Mouse (Mus musculus) urinary bladder, adult 18-20 months (tissue): Measurements from ENCODE around the gene 3100002H09Rik.
A peak's percentile ranks its signal among the peaks of the same experiment; 100 is the strongest.

Experiments
- DNase-seq, 2 experiments: peaks; one replicate each; pipeline ENCODE4 v3.0.0; 2022; ENCODE audit warnings: low spot score in 2 of 2, mixed read lengths in 2 of 2

The 3100002H09Rik gene

GRCm38 (mm10) chr4:124610703-124611102 is at the start of gene 3100002H09Rik:
3100002H09Rik (minus strand) TSS chr4:124610803.
- no peak for DNase-seq

DNA sequence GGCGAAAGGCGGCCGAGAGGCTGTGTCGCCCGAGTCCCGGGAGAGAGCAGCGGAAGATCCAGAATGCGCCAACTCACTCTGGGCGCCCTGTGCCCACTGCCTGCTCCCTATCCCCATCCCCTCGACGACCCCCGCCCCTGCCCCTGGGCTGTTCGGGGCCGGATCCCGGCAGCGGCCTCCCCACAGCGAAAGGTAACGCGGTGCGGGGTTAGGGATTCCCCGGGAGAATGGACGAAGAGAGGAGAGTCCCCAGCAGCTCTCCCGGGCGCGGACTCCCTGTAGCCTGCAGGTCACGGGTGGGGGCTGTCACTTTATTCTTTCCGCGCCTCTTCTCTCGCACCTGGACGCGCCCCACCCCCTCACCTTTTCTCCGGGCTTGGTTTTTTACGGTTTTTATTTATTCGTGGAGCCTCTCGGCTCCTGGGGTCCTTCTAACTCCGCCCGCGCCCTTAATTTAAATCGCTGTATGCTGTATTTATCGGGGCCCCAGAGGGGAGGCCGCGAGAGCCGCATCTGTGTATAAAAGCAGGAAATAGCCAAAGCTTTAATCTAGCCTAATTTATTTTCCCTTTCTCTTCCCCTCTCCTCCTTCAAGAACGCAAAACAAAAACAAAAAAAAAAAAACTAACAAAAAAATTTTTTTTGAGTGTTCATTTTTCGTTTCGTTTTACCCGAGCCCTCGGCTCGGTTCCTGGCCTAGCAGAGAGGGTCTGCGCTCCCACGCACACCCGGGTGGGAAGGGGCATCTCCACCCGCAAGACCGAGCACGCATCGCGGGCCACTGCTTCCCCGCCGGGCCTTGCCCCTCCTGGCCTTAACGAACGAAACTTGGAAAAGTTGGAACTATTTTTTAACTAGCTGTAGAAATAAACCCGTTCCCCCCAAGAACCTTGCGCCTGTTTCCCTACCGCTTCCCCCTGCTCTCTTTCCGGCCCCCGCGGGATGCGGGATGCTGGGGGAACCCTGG is 48.9 kb upstream of the 3100002H09Rik start:
- DNase-seq: peak in 1 of 2 experiments; percentile 33

GRCm38 (mm10) chr4:124658412-124658851 is 47.8 kb upstream of the 3100002H09Rik start:
- DNase-seq: peak in 1 of 2 experiments; percentile 39

- DNase-seq: peak in 1 of 2 experiments; percentile 24
Observed at GRCm38 (mm10) chr4:124657781-124658180, 47.2 kb upstream of the 3100002H09Rik start.

DNA sequence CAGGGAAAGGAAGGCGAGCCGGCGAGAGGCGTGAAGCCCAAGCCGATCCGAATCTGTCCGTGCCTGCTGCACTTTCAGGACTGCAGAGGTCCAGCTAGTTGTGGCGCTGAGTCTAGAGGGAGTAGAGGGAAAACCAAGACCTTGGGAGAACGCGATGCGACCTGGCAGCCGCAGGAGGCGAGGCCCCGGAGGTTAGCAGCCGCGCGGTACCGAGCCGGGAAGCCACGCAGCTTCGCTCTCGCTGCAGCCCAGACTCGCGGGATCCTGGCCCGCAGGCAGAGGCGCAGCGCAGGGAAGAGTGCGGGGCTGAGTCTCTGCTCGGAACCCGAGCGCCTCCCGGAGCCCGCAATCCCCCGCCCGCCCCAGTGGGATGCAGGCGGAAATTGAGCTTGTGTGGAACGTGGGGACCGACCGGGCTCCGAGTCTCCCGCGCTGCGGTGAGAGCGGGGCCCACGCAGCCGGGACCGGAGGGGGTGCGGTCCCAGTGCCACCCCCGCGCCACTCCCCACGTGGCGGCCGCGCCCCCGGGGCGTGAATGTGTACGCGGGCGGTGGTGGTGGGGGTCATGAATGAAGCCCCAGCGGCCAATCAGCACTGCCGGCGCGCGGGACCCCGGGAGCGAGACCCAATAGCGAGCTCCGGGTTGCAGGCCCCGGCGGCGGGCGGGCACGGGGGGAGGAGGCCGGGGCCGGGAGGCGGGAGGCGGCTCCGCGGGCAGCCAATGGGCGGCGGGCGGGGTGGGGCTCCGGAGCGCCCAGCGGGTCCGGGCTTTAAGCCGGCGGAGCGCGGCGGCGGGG is 46.4 kb upstream of the 3100002H09Rik start:
- DNase-seq: peak; percentile 57 to 58

DNA sequence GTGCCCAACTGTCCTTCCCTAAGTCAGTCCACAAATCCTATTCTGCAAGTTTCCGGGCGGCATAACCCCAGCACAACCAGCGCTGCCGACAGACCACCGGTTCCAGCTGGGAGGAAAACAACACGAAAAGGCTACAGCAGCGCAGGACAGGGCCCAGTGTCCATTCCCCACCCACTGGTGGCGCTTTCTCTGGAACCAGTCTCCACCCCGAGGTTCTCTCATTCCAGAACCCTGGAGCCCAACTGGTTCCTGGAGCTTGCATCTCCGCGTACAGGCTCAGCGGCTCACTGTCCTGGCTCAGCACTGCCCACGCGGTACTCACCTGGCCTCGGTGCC is 45.9 kb upstream of the 3100002H09Rik start, which contains the start of gene Pou3f1:
TSS of gene Pou3f1 (plus strand) at position 290 of the 336 bp plus-strand sequence.
- no peak for DNase-seq

GRCm38 (mm10) chr4:124652886-124653285 is 42.3 kb upstream of the 3100002H09Rik start:
- no peak for DNase-seq

DNA sequence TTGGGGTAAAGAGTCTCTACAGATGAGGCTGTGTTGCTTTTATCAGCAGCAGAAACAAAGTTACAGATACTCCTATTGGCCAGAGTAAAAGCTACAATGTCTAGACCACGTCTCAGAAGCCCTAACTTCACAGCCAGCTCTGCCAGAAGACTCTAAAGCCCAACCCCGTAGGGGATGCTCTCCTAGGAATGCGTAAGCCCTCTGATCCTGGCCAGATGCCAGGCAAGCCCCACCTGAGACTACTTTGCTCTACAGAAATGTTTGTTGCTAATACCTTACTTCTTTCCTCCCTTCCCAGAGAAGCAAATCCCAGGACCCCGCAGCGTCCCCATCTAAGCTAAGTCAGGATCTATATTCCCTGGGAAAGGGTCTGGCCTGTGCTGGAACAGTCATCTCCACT is 37.3 kb upstream of the 3100002H09Rik start:
- no peak for DNase-seq

DNA sequence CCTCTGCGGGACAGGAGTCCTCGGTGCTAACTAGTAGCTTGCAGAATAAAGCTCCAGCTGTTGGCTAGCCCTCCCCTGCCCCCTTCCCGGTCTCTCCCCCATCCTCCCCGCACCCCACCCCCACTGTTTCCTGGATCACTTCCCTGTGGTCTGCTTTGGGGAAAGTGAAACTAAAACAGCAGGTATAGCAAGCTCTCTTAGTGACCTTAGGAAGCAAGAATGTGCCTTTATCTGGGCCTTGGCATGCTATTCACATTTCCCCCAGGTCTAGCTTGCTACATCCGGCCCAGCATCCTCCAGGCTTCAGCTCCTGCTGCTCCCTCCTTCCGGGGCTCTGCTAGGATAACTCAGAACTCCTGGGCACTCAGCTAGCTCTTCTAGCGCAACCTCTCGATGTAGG is 36.0 kb upstream of the 3100002H09Rik start:
- no peak for DNase-seq

DNA sequence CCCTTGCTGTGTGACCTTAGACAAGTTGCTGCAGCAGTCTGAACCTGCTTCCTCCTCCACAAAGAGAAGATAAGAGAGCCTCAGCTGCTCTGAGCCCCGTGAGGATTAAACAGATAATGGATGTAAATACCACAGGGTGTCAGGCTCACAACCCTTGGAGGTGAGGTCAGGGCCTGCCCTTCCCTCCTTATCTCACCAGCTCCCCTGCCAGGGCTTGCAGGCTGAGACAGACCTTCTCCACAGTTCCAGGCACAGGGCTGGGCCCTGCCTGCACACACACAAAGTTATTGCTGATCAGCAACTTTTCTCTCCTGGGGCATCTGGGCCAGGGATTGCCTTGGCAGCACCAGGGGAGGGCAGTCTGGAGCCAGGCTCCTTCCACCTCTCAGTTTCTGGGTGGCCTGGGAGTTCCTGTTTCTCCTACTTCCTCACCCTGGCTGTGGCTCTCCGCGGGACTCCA is 34.4 kb upstream of the 3100002H09Rik start:
- peak; percentile 36 to 61 for DNase-seq

DNA sequence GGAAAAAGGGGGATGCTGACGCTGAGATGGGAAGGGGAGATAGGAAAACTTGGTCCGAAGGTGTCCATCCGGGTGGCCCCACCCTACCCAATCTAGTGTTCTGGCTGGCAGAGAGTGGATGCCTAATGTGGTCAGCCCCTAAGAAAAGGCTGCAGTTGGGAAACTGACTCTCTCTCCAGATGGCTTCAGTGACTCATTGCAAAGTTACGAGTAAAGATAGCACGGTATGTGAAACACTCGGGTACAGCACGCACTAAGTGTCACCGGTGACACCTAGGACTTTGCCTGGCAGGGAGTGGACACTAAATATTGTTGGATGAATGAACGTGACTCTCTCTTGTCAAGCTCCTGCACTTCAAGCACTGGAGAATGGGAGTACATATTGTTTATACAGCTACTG is 33.3 kb upstream of the 3100002H09Rik start:
- no peak for DNase-seq

DNA sequence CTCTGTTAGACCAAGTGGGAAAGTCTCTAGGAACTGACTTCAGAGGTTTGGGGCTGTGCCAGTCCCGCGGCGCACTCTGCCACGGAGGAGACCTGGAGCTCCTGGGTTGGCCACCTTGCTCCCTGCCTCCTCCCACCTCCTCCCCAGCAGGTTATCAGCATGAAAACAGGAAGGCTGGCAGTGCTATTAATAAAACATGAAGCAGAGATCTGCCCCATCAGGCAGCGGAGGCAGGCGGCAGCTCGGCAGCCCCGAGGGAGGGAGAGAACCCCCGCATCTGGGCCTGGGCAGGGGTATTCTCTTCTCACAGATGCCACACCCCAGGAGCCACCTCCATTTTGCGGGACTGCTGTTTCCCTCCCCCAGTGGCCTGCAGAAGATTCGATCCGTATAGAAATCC is 29.1 kb upstream of the 3100002H09Rik start:
- no peak for DNase-seq

DNA sequence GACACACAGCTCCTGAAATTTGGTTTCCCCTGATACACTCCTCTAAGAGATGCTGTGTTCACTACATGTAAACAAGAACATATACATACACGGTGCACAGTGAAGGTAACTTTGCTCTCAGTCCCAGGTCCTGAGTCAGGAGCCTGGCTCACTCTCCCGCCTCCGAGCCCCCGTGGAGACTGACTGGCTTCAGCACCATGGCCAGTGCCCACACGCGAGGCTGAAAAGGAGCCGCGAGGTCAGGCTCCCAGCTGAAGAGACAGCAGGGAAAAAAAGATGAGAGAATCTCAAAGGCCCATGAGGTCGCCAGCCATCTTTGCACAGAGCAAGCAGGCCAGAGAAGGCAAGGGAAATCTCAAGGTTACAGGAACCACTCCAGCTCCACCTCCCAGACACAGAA is 22.7 kb upstream of the 3100002H09Rik start:
- DNase-seq: peak in 1 of 2 experiments; percentile 42

- DNase-seq: no peak
Observed at GRCm38 (mm10) chr4:124632856-124633255, 22.3 kb upstream of the 3100002H09Rik start.

- DNase-seq: no peak
Observed at GRCm38 (mm10) chr4:124631456-124631855, 20.9 kb upstream of the 3100002H09Rik start.

DNA sequence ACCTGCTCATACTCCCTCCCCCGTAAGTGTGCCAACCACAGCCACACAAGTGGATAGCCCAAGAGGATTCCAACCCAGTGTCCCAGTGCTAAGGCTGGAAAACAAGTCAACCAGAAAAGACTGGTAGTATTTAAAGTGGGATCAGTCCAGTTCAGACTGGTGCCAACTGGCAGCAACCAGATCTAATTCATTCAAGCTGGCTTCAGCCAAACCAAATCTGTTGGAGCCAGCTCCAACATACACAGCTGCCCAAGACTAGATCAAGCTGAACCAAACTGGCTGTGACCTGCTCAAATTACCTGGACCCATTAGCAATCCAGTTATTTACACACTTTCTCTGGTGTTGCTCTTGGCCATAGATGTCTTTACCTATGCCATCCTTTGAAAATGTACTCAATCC is 16.2 kb upstream of the 3100002H09Rik start:
- DNase-seq: no peak

DNA sequence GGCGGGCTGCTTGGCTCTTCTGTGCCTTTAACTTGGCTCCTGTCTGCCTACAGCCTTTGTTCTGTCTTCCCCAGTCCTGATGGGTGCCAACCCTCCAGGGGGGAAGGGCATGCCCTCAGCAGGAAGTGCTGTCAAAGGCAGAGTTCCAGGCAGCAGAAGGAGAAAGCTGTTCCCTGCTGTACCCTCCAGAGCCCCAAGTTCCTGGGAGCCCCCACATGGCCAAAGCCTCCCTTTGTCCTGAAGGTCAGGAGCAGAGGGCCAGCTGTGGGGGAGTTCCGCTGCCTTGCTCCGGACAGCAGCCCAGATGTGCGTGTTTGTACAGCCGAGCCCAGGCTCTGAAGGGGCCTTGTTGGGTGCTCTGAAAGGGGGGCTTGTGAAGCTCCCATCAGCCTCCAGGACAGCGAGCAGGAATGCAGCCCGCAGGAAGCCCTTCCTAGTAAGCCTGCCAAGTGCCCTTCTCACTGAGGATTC is 13.5 kb upstream of the 3100002H09Rik start:
- no peak for DNase-seq

DNA sequence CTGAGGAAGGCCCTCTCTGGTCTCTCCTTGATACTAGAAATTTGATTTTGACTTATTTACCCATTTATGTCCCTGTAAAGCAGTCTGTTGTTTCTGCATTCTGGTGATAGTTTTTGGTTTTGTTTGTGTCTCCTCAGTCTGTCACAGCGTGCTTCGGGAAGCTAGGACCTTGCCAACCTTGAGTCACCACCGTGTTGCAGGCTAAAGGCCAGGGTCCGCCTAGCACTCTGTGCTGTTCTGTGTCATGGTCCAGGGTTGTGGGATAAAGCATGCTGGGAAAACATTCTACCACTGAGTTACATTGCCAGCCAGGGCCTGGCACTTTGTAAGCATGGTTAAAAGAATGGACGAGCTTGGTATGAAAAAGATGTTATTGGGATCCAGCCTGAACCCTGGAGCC is 12.0 kb upstream of the 3100002H09Rik start:
- DNase-seq: no peak

- no peak for DNase-seq
Observed at GRCm38 (mm10) chr4:124621406-124621805, 10.8 kb upstream of the 3100002H09Rik start.

- DNase-seq: no peak
Observed at GRCm38 (mm10) chr4:124618599-124618998, 8.0 kb upstream of the 3100002H09Rik start.

DNA sequence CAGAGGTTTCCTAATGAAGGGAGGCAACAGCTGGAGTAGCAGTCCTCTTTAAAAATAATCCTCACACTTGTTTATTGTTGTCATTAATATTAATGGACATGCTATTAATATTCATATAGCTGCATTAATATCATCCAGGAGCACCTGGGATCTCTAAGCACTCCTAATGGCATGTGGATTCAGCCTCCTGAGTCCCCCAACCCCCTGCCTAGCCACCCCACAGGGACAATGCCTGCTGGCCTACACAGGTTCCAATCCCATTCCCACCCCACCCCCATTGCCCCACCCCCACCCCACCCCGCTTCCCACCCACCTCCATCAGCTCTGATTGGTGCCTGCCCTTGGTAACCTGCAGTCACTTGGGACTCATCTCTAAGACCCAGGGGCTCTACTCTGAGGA is 6.0 kb upstream of the 3100002H09Rik start:
- no peak for DNase-seq

DNA sequence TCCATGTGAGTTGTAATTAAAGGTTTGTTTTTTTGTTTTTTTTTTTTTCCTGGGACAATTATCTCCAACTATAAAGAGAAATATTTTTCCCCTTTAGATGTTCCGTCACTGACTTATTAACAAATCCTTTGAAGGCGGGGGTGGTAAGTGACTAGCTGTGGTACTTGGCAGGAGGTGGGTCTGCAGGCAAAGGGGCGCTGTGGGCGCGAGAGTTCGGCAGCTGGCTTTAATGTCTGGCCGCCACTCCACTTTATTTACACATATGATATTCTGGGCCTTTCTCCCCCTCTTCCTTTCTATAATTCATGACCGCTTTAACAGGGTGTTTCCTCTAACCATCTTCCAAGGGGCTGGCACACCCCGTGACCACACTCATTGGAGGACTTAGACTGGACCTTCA is 5.4 kb upstream of the 3100002H09Rik start:
- DNase-seq: no peak
